Mouse (Mus musculus): ENCODE measurements around the gene Fcrla.

DNA sequence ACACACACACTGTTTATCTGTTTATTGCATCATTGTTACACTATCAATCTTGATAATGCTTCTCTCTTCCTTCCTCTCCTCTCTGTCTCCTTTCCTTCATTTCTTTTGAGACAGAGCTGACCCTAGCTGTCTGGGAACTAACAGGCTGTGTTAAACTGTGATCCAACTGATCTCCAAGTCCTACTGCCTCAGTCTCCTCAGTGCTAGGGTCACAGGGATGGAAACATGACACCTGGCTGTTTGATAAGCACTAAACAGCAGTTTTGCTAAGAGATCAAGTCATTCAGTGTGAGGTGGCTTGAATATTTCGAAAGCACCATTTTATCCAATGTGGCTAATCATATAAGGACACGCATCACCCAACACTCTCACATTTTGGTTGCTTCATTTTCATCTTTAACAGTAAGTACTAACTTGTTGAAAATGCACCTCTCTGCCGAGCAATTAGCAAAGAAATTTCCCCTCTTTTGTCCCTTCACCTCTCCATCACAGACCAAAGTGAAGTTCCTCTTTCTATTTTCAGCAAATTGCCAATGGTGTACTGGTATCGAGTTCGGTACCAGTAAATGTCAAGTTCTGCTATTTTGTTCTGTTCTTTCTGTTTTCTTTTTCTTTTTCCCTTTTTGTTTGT lies 30.6 kb downstream of the Fcrla start:
- no peak for TF ChIP-seq CTCF (IDR thresholded peaks at IDR 0.05; ENCODE audit: extremely low read depth, insufficient read depth, low read length)
- no peak for TF ChIP-seq POLR2A (IDR thresholded peaks at IDR 0.05; ENCODE audit: extremely low read depth, insufficient read depth, low read length)

Measured in cortical plate, adult 2 months (tissue).